Mouse (Mus musculus) lung, postnatal 10 days (tissue): Measurements from ENCODE around the gene Adgrl2.

Source experiments
- DNase-seq: peaks from one replicate; pipeline ENCODE4 v3.0.0; 2021

Gene Adgrl2

DNA sequence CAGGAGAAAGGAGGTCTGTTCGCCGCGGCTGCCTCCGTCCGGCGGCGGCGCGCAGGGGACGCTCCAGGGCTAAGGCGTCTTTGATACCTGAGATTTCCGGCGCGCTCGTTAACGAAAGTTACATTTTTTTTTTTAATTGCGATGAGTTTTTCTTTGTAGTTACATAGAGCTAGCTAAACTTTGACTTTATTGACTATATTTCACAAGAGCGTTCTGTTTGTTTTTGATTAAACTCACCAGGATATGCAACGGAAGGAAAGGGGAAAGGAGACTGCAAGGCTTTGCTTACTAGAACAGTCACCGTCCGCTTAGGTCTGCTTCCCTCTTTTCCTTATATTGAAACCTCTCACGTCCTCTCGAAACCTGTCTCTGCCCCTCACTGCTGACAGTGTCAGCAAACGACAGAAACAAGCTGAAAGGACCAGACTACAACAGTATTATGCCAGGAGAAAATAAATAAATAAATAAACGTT lies at the start of gene Adgrl2:
Gene Adgrl2, minus strand, starts transcription at position 25 of the 473 bp plus-strand sequence.
- DNase-seq, result no peak

DNA sequence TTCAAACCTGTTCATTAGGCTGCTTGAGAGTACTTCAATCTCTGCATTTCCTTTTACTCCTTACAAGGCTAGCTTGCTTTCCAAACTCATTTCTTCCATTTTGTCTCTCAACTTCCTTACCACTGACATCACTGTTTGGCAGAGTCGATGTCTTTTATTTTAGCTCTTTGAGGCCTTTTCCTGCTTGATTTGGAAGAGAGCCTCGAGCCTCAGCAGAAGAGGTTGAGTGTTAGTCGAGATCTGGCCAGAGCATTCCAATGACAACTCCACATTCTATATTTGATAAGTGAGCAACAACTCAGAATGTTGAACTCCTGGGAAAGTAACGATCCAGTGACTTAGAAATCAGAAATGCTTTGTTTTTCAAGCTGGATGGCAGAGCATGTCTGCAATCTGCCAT lies 48.4 kb upstream of the Adgrl2 start:
- peak; percentile 56 for DNase-seq

DNA sequence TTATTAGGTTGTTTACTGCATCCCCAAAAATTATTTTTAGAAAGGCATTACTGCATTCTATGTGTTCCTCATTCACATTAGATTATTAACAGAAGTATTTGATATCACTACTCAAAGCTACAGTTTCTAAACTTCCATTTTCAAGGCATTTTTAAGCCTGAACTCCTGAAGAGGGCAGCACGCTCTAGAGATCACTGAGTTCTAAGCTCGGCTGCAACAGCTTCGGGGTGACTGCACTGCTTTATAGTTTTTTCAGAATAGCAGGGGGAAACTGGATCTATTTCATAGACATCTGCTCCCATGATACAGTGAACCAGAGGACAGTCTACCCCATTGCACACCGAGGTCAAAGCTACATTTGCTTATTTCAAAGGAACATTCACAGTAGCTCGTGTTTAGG lies 29.6 kb upstream of the Adgrl2 start:
- no peak for DNase-seq

DNA sequence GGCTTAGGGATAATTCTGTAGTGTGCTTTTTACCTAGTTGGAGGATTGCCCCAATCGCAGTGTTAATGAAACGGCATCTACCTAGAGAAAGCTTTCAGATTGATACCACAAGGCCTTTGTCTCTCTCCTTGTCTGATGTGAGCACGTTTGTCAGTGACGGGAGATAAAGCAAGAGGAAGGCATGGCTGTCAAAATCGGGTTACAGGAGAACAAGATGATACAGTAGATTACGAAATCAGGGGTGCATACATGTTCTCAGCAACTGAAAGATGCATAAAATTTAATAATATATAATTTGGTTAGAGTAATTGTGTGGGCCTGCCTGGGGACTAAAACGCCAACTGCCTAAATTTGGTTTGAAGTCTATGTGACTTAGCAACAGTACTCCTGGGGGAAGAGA lies 19.0 kb upstream of the Adgrl2 start:
- DNase-seq, result no peak

DNA sequence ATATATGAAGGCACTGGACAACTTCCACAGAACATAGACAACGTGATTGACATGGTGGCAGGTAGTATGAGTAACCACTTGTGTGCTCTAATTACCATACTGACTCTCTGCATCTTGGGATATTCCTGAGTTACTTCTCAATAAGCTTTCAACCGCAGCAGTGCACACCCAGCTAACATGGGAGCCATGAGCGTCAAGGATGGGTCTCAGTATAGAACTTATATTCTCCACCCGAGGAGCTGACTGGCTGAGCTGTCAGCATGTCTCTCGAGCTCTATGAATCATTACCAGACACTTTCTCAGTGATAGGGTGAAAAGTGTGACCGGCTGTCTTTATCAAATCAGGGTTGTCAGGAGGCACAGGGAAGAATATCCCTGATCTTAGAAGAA lies 18.3 kb upstream of the Adgrl2 start:
- DNase-seq, result no peak

DNA sequence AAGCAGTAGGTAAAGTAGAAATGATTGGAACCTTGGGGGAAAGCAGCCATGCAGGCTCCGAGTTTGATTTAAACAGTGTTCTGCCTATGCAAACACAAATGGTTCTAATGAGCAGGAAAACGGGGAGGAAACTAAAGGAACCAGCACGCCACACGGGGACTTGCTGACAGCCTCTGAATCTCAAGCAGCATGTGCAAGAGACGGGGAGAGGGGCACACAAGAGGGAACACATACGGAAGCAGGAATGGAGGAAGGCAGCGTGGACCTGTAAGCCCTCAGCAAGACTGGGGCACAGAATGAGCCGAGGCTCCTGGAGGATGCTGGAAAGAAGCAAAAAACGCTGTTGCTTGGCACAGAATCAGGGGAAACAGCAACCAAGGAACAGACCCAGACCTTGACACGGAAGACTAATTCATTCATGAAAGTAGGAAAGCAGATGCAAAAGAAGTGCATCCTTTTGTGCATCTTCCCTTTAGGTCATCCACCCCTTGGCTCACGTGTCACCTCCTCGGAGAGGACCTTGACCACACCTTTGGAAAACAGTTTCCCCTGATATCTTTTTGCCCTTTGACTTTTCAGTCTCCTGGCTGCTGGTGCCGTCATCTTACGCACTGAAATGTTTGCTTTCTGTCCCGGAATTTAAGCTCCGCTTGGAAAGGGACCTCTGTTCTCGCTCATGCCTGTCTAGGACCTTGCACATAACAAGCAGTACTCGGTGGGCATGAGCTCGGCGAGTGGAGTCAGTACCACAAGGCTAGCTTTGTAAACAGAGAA lies 17.7 kb upstream of the Adgrl2 start:
- no peak for DNase-seq

DNA sequence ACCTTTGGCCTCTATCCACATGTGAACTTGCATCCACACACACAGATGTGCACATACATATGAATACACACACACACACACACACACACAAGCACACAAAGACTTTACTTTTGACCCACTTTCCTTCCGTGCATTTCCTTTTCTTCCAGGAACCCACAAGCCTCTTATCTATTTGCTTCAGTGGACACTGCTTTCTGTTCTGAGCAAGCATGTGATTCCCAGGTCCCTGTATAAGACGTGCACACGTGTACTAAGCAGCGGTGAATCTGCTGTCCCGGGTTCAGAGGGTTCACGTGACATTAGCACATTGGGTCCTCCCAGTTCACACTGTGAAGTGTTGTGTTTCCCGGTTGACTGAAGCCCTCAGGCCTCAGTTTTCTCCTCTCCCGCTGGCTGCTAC lies 11.0 kb upstream of the Adgrl2 start:
- DNase-seq, result no peak

DNA sequence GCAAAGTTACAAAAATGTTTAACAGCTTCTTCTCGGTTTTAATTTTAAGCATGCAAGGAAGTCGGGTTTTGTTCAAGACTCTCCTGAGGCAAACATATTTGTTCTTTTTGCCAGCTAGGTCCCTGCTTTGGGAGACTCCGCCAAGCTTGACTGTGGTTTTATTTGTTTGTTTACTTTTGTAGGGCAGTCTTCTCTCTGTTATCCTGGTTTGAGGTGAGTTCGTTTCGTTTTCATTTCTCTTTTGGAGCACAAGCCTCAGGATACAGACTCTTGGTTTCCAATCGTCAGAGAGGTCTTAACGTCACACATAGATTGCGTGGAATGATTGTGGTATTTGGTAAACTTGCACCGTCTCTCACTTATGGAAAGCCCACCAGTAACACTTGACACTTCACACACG lies 8.3 kb upstream of the Adgrl2 start:
- no peak for DNase-seq

DNA sequence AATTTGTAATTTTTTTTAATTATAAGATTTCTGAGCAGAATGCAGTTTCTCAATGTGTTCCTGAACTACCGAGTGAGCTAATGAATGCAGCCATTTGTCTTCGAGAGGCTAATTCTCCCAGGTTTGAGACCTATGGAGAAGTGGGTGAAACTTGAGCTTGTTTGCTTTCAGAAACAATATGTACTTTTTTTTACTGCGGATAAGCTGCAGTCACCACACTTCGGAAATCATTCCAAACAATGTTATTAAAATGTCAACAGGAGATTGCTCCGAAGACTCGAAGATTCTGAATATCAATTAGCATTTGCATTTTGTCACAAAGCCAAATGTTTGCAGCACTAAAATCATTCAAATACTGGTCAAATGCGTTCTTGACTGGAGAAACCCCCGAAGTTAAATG lies 701 bp upstream of the Adgrl2 start:
- no peak for DNase-seq

DNA sequence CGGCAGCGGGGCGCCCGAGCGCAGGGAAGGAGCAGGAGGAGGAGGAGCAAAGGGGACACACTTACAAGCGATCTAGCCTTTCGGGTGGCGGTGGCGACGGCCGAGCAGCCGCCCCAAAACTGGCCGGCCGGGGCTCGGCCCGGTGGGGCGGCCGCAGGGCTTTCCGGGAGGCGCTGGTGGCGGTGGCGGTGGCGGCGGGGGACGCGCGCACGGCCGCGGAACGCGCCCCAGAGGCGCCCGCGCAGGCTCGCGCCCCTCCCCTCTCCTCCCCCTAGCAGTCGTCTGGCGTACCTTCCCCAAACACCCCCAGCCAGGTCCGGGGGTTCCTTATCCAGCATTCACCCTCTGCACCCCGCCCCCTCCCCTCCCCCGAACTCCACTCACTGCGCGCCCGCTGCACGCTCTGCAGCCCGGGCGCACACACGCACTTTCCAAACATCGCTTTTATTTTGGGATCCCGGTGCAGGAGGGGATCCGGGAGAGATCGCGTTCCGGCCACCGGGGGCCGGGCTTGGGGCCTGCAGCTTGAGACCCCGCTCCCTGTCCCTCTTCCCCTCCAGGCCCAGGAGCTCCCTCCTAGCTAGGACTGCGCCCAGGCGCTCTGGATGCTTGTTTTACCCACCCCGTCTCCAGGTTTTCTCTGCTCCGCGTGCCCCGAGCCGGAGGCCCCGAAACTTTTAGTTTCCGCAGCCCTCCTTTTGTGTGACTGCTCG lies 381 bp downstream of the Adgrl2 start:
- DNase-seq, result peak; percentile 78

DNA sequence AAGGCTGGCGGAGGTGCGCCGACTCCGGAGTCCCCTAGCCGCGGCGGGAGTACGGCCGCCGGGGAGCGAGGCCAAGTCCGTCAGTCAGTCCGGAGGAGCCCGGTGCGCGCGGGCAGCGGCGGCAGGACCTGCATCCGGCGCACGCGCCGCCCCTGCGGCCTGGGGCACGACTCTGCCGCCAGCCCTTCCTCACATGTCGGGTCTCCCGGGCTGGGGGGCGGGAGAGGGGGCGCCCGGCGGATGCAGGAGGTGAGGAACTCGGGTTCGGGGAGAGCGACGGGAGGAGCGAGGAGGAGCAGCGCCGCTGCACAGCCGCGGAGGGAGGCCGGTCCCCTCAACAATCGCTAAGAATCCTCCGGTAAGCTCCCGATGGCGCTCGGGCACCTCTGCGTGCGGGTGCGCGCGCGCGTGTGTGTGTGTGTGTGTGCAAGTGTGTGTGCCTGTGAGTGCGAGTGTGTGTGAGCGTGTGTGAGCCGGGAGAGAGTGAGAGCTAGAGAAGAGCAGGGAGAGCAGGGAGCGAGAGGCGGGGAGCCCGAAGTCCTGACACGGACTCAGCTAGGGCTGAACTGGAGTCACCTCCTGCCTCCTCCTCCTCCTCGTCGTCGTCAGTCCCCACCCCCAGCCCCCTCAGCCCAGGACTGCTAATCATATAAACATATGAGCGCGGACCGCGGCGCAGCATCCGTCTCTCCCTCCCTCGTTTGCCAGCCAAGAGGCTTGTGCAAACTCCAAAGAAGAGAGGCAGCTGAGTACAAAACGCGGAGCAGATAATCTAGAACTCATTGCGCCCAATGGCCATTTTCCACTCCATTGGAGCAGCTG lies 1.1 kb downstream of the Adgrl2 start:
- peak; percentile 95 for DNase-seq

DNA sequence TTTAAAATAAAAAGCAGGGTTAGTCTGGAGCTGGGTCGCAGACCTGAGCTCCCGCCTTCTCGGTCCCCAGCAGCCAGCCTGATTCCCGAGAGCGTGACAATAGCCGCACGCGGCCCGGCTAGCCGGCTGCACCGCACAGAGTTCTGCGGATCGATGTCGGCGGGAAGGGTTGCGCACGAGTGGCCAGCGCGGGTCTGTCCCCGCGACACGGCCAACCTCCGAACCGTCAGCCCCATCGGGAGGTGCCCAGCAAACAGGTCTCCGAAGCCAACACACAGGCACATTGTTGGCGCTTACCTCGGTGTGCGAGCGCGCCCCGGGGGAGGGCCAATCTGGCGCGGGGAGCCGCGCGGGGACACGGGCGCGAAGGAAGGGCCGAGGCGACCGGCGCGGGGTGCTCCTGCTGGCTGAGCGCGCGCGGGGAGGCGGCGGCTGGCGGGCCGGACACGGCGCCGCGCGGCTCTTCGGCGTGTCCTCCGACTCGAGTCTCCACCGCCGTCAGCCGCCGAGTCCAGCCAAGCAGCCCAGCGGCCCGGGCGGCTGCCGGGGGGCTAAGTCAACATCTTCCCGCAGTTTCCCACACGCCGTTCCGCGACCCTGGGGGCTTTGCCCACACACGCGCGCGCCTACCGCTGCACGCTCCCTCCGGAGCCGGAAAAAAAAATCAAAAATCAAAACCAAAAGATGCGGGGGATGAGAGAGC lies 1.9 kb downstream of the Adgrl2 start:
- DNase-seq, result peak; percentile 45

DNA sequence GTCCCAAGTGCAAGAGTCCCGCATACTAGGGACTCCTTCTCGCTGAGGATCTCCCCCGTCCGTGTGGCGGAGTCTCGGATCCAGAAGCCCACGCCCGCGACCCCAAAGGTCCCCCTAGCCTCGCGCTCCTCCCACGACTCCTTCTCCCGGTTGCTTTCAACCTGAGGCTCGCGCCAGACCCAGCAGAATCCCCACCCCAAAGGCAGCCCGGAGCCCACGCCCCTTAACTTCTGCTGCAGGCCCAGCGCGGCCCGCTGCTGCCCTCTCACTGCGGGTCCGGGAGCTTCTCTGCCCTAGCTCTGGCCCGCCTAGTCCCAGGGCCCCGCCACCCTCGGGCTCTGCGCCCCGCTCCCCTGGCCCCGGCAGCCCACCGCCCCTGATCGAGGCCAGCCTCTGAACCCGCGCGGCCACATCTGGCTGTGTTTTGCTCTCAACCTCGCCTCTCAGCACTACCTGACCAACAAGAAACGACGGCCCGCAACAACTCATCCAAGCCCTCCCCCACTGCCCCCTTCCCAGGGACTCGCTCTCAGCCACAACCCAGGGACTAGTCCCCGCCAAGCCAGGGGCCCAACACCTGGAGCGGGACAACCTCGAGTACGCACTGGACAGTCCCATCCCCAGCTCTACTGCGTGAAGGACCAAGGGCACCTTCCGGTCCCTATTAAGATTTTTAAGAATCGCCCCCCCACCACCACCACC lies 2.6 kb downstream of the Adgrl2 start:
- DNase-seq, result peak; percentile 90

DNA sequence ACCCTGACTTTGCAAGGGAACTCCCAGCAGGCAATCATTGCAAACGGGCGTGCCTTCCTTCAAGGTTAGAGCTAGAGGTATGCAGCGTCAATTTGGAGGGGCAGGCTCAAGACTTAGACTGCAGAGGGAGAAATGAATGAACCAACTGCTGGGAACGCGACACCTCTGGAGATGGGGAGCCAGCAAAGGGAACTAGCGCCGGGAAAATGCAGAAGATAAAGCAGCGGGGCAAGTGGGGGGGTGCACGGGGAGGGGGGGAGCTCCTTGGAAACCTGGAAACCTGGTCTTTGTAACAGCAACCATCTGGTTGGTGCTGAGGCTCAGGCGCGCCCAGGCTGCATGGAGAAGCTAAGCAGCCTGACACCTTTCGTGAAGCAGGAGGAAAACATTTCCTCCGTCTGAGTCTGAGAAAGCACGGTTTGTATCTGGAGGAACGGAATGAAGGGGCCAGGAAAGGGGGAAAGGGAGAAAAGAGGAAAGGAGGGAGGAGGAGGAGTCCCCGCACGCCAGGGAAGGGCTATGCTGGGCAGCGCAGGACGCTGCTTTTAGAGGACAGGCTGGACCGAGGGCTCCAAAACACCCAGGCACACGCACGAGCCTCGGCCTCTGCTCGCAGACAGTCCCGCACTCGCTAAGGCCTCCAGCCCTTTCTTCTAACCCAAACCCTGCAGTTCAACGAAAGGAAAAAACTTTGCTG lies 3.3 kb downstream of the Adgrl2 start:
- DNase-seq, result no peak

DNA sequence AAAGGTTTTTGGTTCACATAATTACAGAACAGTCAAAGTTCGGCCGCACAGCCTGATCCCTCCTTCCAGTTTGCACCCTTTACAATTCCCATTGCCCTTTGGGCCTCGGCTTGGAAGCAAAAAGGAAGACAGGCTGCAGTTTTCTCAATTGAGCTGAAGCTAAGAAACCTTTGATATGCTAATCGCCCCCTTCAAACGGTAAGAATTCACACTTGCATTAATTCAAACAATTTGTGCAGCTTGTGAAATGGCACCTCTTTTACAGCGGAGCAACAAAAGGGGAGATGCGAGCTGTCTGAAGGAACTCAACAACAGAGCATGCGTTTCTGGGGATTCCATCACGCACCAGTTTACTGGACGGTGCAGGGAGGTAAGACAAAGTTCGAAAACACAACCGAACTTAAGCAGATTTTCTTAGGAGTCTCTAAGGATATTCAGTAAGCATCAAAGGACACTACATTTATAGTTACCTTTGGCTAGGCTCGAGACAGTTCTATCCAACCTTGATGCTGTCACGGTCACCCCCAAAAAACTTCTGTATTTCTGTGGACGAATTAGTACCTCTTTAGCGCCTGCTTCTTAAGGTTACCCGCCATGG lies 4.0 kb downstream of the Adgrl2 start:
- DNase-seq, result no peak

DNA sequence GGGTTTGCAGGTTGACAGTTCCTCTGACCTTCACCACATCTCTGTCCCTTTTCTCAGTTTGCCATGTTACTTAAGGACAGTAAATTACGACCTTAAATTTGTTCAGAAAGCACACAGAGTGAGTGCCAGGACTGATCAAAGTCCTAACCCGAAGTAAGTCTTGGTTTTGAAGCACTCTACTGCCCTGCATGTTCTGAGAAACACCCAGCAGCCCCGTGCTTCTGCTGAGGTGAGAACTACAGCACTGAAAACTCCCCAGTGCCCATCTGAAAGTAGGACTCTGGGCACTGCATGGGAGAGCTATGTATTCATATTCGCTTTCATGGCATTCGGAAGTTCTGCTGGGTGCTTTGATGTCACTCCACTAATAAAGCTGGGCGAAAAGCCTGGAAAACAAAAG lies 6.0 kb downstream of the Adgrl2 start:
- no peak for DNase-seq

DNA sequence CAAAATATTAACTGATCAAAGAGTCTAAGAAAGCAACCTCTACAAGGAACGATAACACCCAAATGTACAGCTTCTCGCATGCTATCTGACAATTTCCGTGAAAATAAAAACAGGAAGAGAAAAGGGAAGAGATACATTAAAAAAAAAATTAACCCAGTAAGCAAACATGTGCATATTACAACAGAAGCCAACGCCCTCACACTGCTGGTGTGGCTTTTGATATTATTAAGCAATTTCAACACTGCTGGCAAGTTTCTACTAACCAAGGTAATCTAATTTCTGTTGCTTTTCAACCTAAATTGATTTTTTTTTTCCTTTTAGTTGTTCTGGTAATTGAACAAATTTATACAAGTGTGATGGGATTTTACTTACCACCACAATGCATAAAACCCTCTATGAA lies 8.0 kb downstream of the Adgrl2 start:
- no peak for DNase-seq

DNA sequence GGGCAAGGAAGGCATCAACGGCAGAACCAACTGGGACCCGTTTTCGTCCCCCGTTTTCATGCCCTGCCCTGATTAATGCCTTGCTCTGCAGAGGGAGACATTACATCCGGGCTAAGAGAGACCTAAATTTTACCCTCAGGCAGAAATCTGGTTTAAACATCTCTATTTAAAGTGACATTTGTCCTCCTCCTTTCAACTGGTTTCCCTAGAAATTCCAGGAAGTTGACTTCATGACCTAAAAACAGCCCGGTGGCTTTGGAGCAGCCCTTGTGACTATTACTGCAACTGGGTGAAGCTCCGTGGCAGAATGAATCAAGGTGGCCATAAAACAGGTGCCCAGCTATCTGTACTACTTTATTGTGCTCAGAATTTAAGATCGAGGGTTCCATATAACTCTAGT lies 8.6 kb downstream of the Adgrl2 start:
- DNase-seq, result no peak

DNA sequence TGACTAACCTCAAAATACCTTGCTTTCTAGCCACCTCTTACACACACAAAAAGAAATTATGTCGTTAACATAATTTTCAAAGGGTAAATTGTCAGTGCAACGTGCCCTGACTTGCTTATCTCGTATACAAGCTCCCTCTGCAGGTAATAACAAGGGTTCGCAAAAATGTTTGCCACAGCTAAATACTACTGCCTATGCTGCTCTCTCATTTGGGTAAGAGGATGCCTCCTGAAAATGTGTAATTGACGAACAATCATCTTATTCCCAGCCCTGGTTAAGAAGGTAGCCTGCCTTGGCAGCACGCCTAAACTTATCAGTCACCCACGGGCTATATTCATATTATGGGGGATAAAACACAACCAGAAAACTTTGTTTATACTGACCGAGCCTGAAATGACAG lies 11.8 kb downstream of the Adgrl2 start:
- DNase-seq, result no peak

DNA sequence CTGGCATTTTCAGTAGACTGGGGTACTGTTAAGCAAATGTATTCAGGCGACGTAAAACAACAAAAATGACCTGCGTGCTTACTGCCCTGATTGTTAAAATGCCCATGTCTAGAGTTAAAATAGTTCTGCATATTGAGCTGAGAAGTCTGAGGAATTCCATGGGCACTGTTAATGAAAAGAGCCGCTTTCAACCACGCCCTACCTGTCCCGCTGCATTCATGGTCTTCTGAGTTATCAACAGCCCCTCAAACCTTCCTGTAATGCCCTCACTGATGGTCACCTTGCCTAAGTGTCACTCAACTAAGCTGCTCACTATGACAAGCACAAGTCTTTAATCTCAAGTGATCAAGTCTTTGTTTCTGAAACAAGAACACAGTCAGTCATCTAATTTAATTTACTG lies 12.5 kb downstream of the Adgrl2 start:
- DNase-seq, result no peak

DNA sequence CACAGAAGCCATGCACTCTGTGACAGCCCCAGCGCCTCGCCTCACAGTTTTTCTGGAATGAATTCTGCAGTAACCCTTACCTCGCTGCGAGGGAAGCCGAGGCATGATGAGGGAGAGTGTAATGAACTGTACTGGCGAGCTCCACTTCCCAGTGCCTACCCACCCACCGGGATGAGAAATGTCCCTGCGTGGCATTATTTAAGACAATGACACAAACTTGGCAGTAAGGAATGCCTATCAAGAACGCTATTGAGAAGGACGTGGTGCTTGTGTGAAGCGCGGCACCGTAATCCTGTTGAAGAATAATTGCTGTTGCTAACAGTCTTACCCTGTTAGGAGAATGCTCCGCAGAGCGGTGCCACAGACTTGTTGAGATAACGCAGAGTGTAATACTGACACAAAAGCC lies 13.2 kb downstream of the Adgrl2 start:
- DNase-seq, result peak; percentile 33
